Mouse (Mus musculus) C2C12 (cell line): ENCODE data around the gene Teddm1b.

Experiments
- CEBPB ChIP-seq: IDR thresholded peaks from one replicate; pipeline ENCODE4 v1.6.1; 2011; ENCODE audit warnings: low read depth, mild to moderate bottlenecking, control low read depth, moderate library complexity
- CTCF ChIP-seq: IDR thresholded peaks from one replicate; pipeline ENCODE4 v1.5.1; 2011; ENCODE audit not compliant: control insufficient read depth, insufficient read depth, insufficient read length
- FOSL1 ChIP-seq: IDR thresholded peaks from one replicate; pipeline ENCODE4 v1.8.0; 2011; ENCODE audit warnings: mild to moderate bottlenecking, low read length; ENCODE audit not compliant: poor library complexity, insufficient read depth, severe bottlenecking
- MAX ChIP-seq: IDR thresholded peaks from one replicate; pipeline ENCODE4 v1.6.1; 2011; ENCODE audit warnings: mild to moderate bottlenecking, control low read depth
- MYOD1 ChIP-seq: IDR thresholded peaks from one replicate; pipeline ENCODE4 v1.6.1; 2011; ENCODE audit warnings: low read depth; ENCODE audit not compliant: control insufficient read depth, insufficient read length
- USF1 ChIP-seq: IDR thresholded peaks from one replicate; pipeline ENCODE4 v1.6.1; 2011; ENCODE audit warnings: low read depth, mild to moderate bottlenecking, control low read depth, moderate library complexity

GRCm38 (mm10) chr1:153904236-153904635, 30.1 kb downstream of the Teddm1b start:
- TF ChIP-seq CTCF (no peak), CEBPB (no peak), MAX (no peak), FOSL1 (no peak), MYOD1 (no peak), USF1 (no peak)
